Mouse (Mus musculus) erythroblast, adult 5-6 weeks (primary cell): ENCODE results near the gene Pdlim7. TPM values are rescaled to one million over a fixed set of nuclear protein-coding genes. Genes with fewer than 3 reads are reported as not detected.

Experiments
- ATAC-seq: replicated peaks from 2 replicates; pipeline ENCODE4 v1.8.0; 2016; ENCODE audit warnings: moderate number of reproducible peaks, mild to moderate bottlenecking, moderate TSS enrichment, inconsistent platforms; ENCODE audit not compliant: poor library complexity, low FRiP score, severe bottlenecking
- total RNA-seq, 2 experiments: library from RNA; stranded (forward) in 1 of 2; stranded (reverse) in 1 of 2; fragments of 150-400 nt in 1 of 2; fragments of 200-764, 138-1000 nt in 1 of 2; gene quantifications; 2 replicates each; pipeline versions ENCODE4 v1.2.3 to v1.2.4; 2015 to 2017; ENCODE audit warnings: low replicate concordance in 2 of 2

Gene Pdlim7
- total RNA-seq, 2 experiments from 2014 or later: 1.7 to 2.9 TPM

DNA sequence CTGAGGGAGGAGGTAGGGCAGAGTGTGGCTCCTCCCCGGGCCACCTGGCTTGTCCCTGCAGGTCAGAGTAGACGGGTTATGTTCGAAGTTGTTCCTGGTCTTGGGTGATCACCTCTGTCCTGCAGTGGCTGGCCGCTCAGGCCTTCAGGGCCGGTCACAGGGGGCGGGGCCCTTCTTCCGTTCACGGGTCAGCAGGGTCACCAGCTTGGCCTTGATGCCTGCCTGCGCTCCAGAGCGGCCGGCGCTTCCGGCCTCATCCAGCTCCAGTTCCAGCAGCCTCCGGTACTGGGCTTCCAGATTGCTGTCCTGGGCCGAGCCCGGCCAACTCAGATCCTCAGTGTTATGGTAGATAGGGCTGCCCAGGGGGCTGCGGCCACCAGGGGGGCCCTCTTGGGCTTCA is 9.8 kb upstream of the Pdlim7 start:
- ATAC-seq: no peak

DNA sequence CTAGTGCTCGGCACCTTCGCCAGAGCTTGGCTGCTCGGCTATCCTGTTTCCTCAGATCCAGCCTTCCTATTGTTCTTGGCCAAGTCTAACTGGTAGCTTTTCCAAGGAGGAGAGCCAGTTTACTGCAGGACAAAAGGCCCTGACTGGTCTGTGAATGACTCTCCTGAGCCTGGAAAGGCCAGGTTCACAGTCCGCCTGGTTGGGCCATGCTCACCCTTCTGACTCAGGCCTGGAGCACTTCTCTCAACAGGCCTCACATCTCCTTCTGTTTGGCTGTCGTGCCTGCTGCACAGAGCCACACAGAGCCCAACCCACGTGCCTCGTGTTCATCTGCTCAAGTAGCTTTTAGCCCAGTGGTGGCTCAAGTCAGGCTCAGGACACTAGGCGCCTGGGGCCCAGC is 9.3 kb upstream of the Pdlim7 start:
- no peak for ATAC-seq

DNA sequence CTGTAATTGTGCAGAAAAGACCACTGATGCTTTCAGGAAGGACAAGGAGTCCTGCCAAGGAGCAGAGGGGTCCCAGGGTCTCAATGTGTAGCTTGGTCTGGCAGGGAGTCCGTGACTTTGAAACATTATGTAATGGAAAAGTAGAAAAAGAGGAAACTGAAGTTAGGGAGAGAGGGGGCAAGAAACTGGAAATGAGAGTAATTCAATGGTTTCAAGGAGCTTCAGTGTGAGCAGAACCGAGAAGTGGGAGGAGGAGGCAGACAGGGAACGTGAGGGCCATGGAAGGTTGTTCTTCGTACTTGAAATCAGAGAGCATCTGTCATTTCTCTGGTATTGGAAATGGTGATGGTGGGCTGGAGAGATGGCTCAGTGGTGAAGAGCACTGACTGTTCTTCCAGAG is 6.1 kb upstream of the Pdlim7 start:
- ATAC-seq: no peak

GRCm38 (mm10) chr13:55516955-55517354 is 3.5 kb upstream of the Pdlim7 start:
- ATAC-seq: 0 out of 2 replicates have a peak, but pooled peaks have one; percentile 50

- ATAC-seq: no peak
Observed at GRCm38 (mm10) chr13:55513828-55514227, 352 bp upstream of the Pdlim7 start.

GRCm38 (mm10) chr13:55512379-55513031 is 971 bp downstream of the Pdlim7 start:
- no peak for ATAC-seq

- ATAC-seq: no peak
Observed at GRCm38 (mm10) chr13:55511492-55511861, 2.0 kb downstream of the Pdlim7 start.

GRCm38 (mm10) chr13:55510668-55511491 is 2.6 kb downstream of the Pdlim7 start:
- no peak for ATAC-seq

GRCm38 (mm10) chr13:55510332-55510667 is 3.2 kb downstream of the Pdlim7 start:
- ATAC-seq: no peak

DNA sequence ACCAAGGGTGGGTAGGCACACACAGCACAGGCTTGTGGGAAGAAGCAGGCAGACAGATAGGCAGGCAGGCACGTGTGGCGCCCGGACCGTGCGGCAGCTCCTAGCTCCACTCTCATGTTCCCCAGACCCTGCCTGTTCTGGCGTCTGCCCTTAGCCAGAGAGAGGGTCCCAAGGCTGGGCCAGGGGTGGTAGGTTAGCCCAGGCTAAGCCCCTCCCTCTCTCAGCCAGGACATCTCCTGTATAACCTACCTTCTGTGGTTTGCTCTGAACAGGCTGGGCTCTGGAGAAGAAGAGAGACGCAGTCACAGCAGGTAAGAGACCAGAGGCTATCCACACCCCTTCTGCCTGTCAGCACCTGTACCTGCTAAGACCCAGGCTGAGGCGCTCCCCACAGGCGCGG is 4.9 kb downstream of the Pdlim7 start:
- ATAC-seq: no peak

DNA sequence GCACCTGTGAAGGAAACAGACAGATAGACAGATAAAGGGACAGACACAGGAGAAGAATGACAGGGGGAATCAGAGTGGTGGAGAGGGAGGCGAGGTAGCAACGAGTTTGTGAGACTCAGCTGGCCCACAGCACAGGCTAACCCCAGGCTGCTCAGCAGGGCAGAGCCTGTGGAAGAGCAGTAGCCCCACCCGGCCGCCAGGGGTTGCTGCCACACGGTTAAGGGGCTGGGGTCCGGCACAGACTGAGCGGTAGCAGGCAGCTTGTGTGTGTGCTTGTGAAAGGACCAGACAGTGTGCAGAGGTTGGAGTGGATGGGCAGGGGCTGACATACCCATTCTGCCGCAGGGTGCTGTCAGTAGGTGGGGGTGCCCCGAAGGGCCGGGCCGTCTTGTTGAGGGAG is 5.6 kb downstream of the Pdlim7 start:
- ATAC-seq: no peak

DNA sequence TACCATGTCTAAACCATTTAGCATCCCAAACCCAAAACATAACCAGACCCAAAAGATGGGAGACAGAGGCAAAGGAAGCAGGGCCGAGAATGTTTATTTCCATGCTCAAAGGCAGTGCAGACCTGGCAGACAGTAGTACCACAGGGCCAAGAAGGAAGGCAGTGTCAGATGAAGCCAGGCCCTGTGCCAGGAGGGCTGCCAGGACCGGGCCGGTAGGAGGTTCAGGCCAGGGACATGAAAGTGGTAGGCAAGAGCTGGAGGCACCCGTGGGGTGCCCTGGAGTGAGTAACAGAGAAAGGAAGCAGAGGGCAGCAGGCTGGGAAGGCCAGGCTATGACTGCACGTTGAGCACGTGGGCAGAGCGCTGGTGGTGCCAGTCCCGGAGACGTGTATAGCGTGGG is 6.8 kb downstream of the Pdlim7 start:
- no peak for ATAC-seq

DNA sequence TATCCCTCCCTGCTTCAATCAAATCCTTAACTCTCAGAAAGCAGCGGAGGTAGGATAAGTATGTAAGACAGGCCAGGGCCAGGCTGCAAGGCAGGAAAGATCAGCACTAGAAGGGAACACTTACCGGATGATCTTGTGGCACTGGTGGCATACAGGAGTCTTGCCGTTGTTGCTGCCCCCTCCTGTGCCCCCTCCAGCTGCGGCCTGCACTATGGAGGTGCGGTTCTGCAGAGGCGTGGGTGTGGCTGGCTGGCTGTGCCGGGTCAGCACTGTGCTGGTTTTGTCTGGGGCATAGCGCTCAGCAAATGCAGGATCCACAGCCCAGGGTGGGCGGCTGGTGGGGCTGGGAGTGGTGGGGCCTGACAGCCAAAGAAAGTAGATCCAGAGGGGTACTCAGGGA is 7.7 kb downstream of the Pdlim7 start:
- ATAC-seq: no peak

DNA sequence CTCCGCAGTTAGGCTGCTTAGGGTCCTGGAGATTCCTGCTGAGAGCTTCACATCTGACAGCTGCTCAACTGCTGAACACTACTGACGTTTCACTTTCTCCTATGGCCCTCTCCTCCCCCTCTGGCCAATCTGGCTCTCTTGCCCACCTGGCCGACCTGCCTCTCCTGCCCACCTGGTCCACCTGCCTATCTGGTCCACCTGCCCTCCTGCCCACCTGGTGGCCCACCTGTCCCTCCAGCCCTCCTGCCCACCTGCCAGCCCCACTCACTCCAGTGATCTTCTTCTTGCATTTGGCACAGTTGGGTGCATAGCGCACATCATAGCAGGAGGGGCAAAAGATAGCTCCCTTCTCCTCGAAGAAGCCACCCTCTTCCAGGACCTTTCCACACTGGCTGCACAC is 9.1 kb downstream of the Pdlim7 start:
- ATAC-seq: no peak

DNA sequence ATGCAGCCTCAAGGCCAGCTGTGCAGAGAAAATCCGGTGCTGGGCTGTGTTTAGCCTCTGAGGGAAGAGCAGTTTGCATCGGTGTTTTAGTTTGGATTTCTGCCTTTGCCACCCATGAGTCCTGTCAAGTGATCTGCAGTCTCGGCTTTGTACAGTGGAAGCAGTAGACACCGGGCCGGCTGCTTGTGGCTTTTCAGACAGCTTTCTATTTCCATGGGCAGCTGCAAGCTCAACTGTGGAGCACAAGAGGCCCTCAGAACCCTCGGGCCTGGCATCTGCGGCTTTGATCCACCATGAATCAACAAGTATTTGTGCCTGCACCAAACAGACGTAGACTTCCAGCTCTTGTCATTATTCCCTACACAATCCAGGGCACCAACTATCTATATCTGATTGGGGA is 11.1 kb downstream of the Pdlim7 start:
- ATAC-seq: no peak

- no peak for ATAC-seq
Observed at GRCm38 (mm10) chr13:55500575-55500974, 12.9 kb downstream of the Pdlim7 start.

- no peak for ATAC-seq
Observed at GRCm38 (mm10) chr13:55498906-55499305, 14.6 kb downstream of the Pdlim7 start.

DNA sequence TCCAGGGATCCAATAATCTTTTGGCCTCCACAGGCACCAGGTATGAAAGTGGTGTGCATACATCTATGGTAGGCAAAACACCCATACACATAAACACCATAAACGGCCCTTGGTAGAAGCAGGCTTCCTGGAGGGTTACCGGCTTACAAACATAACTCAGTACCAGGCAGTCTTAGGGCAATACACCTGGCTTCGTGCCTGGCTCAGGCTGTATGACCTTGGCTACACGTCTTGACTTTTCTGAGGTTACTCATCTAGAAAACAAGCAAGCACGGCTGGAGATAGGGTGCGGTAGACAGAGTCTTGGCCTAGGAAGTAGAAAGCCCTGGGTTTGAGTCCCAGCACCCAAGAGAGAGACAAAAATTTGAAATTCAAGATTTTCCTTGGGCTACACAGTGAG is 16.8 kb downstream of the Pdlim7 start:
- ATAC-seq: no peak

DNA sequence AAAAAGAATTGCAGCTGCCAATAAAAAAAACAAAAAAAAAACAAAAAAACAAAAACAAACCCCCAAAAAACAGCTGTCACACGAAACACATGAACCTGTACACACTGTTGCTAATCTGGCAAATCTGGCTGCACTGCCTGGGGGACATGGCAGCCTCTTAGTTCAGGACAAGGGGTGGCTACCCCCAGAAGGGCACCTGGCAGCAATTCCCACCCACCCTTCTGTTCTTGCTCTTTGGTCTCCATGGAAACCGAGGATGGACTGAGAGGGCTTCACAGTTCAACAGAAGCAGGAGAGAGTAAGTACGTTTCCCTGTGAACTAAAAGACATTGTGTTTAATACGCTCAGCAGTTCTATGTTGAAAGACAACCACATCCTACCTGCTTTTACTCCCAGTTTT is 17.8 kb downstream of the Pdlim7 start:
- no peak for ATAC-seq

DNA sequence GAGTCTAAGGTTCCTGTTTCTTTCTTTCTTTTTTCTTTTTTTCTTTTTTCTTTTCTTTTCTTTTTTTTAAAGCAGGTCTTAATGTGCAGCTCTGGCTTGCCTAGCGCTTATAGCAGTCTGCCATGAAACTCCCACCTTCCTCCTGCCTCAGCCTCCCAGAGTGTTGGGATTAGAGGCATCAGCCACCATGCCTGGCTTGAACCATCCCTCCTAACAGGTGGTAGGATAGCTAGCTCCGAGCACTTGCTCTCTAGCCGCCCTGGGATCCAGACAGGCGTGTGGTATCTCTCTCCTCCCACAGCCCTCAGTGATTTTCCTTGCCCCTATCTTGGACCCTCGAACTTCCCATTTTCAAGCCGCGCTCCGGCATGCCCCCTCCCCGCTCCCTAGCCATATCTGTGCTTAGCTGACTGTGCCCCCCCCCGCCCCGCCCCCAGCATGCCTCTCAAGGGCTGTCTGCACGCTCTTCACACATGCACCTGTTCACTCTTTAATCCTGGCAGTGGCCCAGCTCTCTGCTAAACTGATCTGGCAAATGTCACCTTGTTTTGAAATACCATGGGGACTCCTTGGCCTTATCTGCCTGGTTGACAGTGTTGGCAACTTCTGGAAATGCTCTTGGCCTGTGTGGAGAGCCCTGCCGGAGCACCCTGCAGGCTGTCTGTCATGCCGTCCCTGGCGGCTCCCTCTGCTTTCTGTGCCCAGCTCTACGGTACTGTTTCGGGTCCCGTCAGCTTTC is 18.4 kb downstream of the Pdlim7 start:
- no peak for ATAC-seq

- no peak for ATAC-seq
Observed at GRCm38 (mm10) chr13:55494257-55494656, 19.2 kb downstream of the Pdlim7 start.
